In genomic region chr16:21413819-21414218, GRCm38 (mm10) we compare ENCODE assay signal across 35 mouse cellular contexts.
"Had no signal": no experiment of that assay in that cellular context is flagged by ENCODE, and none has a peak within 500 bp of the region (broad histone marks: within the 10 kb centered on the region; RNA-seq: fewer than 3 reads in every experiment).

No protein-coding gene starts in this region.

- H3K9ac ChIP-seq: heart, embryonic 12.5 days; heart, embryonic 13.5 days; heart, embryonic 15.5 days; hindbrain, embryonic 12.5 days; hindbrain, embryonic 13.5 days; hindbrain, embryonic 14.5 days; hindbrain, embryonic 15.5 days; intestine, embryonic 15.5 days; kidney, embryonic 15.5 days had no signal

- H3K4me2 ChIP-seq: heart, embryonic 11.5 days; heart, embryonic 12.5 days; heart, embryonic 13.5 days; heart, embryonic 15.5 days; hindbrain, embryonic 12.5 days; hindbrain, embryonic 13.5 days; hindbrain, embryonic 14.5 days; hindbrain, embryonic 15.5 days; intestine, embryonic 15.5 days; kidney, embryonic 15.5 days had no signal

- DNase-seq: heart, postnatal 10 days; heart, postnatal 14 days; heart, postnatal 36 days; heart, postnatal 4 days; kidney, adult 11 months; kidney, adult 18-20 months; kidney, adult 2 months; kidney, adult 8-10 months; kidney, adult 9 months; kidney, postnatal 10 days; kidney, postnatal 14 days; kidney, postnatal 25 days; kidney, postnatal 36 days; kidney, postnatal 4 days; layer of hippocampus, adult 9-11 months; layer of hippocampus, postnatal 36 days had no signal

- H3K27ac ChIP-seq: heart, embryonic 10.5 days; heart, embryonic 13.5 days; heart, embryonic 15.5 days; hindbrain, embryonic 10.5 days; hindbrain, embryonic 12.5 days; hindbrain, embryonic 13.5 days; hindbrain, embryonic 14.5 days; hindbrain, embryonic 15.5 days; hindbrain, postnatal 0 days; intestine, embryonic 15.5 days; kidney, embryonic 15.5 days; kidney, postnatal 0 days; layer of hippocampus, adult 2 months had no signal

- H3K9me3 ChIP-seq: heart, embryonic 10.5 days; heart, embryonic 12.5 days; heart, embryonic 13.5 days; heart, embryonic 15.5 days; hindbrain, embryonic 10.5 days; hindbrain, embryonic 12.5 days; hindbrain, embryonic 13.5 days; hindbrain, embryonic 15.5 days; intestine, embryonic 15.5 days; kidney, embryonic 15.5 days had no signal

- H3K4me1 ChIP-seq: hindbrain, embryonic 10.5 days; hindbrain, embryonic 12.5 days; hindbrain, embryonic 13.5 days; hindbrain, embryonic 15.5 days; intestine, embryonic 15.5 days; kidney, embryonic 15.5 days had no signal

- H3K27me3 ChIP-seq: heart, embryonic 13.5 days; hindbrain, embryonic 12.5 days; hindbrain, embryonic 13.5 days; hindbrain, embryonic 15.5 days; intestine, embryonic 15.5 days; kidney, embryonic 15.5 days had no signal

- H3K36me3 ChIP-seq: heart, embryonic 10.5 days; heart, embryonic 12.5 days; heart, embryonic 13.5 days; heart, embryonic 15.5 days; hindbrain, embryonic 10.5 days; hindbrain, embryonic 12.5 days; hindbrain, embryonic 13.5 days; hindbrain, embryonic 15.5 days; intestine, embryonic 15.5 days; kidney, embryonic 15.5 days had no signal

- ATAC-seq: hindbrain, embryonic 16.5 days; hindbrain, postnatal 0 days; inflammation-experienced regulatory T-cells, adult 6 months; intestine, embryonic 15.5 days; intestine, embryonic 16.5 days; intestine, postnatal 0 days had no signal

- H3K4me3 ChIP-seq: heart, embryonic 10.5 days; heart, embryonic 12.5 days; heart, embryonic 13.5 days; heart, embryonic 15.5 days; hindbrain, embryonic 10.5 days; hindbrain, embryonic 12.5 days; hindbrain, embryonic 13.5 days; hindbrain, embryonic 15.5 days; intestine, embryonic 15.5 days; kidney, embryonic 15.5 days; layer of hippocampus, adult 2 months had no signal
